Mouse (Mus musculus) gastrocnemius, adult 2 months (tissue): ENCODE results near the gene Galnt10. TPM values are rescaled to one million over a fixed set of nuclear protein-coding genes. Genes with fewer than 3 reads are reported as not detected.

Experiments used
- DNase-seq: peaks from one replicate; pipeline ENCODE4 v3.0.0; 2022
- H3K27ac ChIP-seq: fragments of 200-600 bp; 2 replicates; pipeline ENCODE4 v1.8.1; 2022; ENCODE audit warnings: mild to moderate bottlenecking
- H3K4me3 ChIP-seq: fragments of 200-600 bp; 2 replicates; pipeline ENCODE4 v1.8.1; 2022; ENCODE audit warnings: mild to moderate bottlenecking, moderate library complexity
- CTCF ChIP-seq: fragments of 200-600 bp; IDR thresholded peaks from 2 replicates; pipeline ENCODE4 v1.8.1; 2022; ENCODE audit warnings: antibody characterized with exemption, mild to moderate bottlenecking, moderate library complexity
- intact Hi-C: fragments of 180-260 bp; cut with DNase I; formaldehyde crosslinking; loops from one replicate; pipeline ENCODE4 v1.15.1; 2025
- total RNA-seq, 2 experiments: library from RNA; stranded (reverse); gene quantifications; 2 replicates each; pipeline ENCODE4 v1.2.3; 2021

Gene Galnt10
- total RNA-seq, 2 experiments from 2014 or later = 5.1 to 6.4 TPM

DNA sequence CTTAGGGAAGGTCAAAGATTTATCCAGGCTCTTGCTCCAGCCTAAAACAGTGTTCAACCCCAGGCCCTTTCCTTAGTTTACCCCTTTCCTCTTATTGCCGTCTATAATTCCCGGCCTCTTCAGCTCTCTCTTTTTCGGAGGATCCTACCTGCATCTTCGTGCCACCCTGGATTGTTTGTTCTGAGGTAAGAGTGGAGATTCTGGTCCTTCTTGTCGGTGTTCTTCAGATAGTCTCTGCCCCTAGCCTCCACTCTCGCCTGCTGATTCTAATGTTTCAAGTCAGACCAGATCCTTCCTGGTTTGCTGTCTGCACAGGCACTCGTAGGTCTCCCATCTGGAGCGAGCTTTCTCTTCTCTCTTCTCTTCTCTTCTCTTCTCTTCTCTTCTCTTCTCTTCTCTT is 605 bp downstream of the Galnt10 start:
- DNase-seq = peak; percentile 19
- intact Hi-C loops = loop anchor here (5.0 kb wide), 2 partner anchors 41 to 81 kb away; no protein-coding TSS in a partner anchor
- no peak for TF ChIP-seq CTCF
- Histone ChIP-seq H3K4me3 (peak overlapping the region; percentile 91), H3K27ac (peak overlapping the region; percentile 92)

DNA sequence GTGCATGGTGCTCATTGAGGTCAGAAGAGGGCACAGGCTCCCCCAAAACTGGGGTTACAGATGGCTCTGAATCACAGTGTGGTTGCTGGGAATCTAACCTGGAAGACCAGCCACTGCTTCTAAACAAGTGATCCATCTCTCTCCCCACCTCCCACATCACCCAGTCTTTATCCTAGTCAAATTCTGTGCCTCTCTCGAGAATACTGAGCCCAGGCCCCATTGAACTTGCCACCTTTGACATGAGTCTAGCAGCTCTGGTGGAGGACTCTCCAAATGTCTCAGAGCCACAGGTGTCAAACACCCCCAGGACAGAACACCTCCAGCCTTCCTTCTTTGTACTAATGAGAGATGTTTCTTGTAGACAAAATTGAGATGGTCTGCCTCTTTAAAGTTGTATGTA is 1.2 kb downstream of the Galnt10 start:
- peak overlapping the region; percentile 91 for H3K4me3 ChIP-seq
- intact Hi-C loops = loop anchor here (5.0 kb wide), 2 partner anchors 41 to 81 kb away; no protein-coding TSS in a partner anchor
- no peak overlapping the region for H3K27ac ChIP-seq
- no peak for TF ChIP-seq CTCF
- peak; percentile 9 for DNase-seq

DNA sequence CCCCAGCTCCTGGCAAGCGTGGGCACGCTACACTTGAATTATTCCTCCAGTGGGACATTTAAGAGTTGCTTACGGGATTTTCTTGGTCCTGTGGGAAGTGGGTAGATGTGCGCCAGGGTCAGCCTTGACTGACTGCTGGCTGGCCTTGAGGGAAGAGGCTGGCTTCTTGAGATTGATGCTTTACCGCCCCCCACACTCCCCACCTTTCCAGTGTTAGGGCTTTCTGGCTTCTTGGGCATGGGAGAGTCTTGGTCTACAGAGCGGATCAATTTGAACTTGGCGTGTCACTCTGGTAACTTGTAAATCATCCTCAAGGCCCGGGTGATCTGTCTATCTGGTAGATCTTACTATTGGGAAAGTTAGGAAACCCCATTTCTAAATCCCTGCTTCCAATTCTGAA is 1.7 kb downstream of the Galnt10 start:
- intact Hi-C loops = loop anchor here (5.0 kb wide), 2 partner anchors 40 to 80 kb away; no protein-coding TSS in a partner anchor
- no peak for TF ChIP-seq CTCF
- Histone ChIP-seq H3K27ac (no peak overlapping the region), H3K4me3 (peak overlapping the region; percentile 91)
- peak; percentile 9 for DNase-seq

DNA sequence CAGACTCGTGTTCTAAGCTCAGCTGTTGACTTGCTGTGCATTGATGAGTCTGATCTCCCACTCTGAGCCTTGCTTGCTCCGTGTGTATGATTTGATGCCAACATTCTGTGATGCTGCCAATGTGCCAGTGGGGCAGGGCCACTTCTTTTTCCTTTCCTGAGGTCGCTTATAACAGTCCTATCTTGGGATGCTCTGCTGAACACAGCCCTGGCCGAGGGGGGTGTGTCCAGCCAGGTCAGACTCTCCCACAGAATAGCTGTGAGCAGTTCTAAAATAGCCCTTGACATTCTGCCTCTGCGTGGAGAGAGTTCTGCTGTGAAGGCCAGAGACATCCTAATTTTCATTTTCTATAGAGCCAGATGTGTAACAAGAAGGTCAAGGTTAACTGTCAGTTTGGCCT is 2.2 kb downstream of the Galnt10 start:
- peak; percentile 18 for DNase-seq

DNA sequence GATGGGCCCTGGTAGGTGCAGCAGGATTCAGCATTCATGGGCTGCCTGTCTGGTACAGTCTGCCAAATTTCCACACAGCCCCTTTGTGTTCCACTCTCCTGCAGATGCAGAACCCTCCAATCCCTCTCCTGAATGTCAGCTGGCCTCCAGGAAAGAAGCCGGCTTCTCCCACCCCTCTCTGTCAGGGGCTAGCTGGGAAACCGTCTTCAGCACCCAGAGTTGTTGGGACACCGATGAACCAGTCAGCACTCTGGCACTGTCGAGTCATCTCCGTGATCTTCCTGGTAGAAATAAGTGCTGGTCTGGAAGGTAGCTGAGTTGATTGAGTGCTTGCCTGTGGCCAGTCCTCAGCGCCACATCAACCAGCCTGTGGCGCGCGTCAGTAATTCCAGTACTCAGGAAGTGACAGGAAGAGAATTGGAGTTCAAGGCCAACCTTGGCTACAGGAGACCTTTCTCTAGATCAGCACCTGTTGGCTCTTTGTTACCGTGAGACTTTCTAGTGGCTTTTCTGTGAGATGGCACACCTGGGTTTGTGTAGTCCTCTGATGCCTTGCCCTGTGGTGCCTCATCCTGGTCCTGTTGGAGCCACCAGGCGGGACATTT is 3.1 kb downstream of the Galnt10 start:
- H3K27ac ChIP-seq = no peak overlapping the region
- intact Hi-C loops = loop anchor here (5.0 kb wide), 2 partner anchors 39 to 79 kb away; no protein-coding TSS in a partner anchor
- DNase-seq = peak; percentile 12
- no peak overlapping the region for H3K4me3 ChIP-seq
- TF ChIP-seq CTCF = no peak

More for the DNA sequence above, 2.2 kb downstream of the Galnt10 start:
- intact Hi-C loops = loop anchor here (5.0 kb wide), 2 partner anchors 40 to 80 kb away; no protein-coding TSS in a partner anchor
- peak overlapping the region; percentile 91 for H3K4me3 ChIP-seq
- TF ChIP-seq CTCF = no peak
- H3K27ac ChIP-seq = no peak overlapping the region

DNA sequence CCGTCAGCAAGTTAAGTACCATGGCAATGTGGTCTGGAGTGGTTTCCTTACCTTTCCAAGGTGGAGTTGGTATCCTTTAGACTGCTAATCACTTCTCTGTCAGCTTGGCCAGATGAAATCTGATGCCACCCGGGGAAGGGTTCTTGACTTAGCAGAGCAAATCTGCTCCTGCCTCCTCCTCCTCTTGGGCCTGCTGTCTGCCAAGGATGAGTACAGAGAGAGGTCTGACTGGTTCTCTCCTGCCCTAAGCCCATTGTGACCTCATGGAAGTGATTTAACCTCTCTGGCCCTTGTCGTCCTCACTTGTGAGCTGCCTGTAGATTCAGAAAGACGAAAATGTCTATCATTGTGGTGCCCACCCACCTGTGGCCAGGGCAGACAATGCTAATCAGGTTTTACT is 4.0 kb downstream of the Galnt10 start:
- no peak for TF ChIP-seq CTCF
- H3K27ac ChIP-seq = no peak overlapping the region
- DNase-seq = peak; percentile 16
- intact Hi-C loops = loop anchor here (5.0 kb wide), 2 partner anchors 38 to 78 kb away; no protein-coding TSS in a partner anchor
- no peak overlapping the region for H3K4me3 ChIP-seq

DNA sequence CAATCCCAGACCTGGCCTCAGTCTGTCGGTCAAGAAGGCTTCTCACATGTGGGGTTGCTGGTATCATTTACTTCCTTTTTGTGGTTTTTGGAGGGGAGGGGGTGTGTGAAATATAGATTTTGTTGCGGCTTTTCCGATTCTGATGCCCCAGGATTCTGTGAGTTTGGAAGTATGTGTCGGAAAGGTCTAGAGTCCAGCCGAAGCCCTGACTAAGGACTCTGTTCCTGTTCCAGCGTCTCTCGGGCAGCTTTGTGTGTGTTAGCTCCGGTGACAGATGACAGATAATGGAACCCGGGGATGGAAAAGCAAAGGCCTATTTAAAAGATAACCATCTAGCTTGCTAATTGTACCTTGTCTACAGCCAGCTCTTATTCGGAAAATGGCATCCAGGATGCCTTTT is 4.4 kb downstream of the Galnt10 start:
- intact Hi-C loops = loop anchor here (5.0 kb wide), 2 partner anchors 38 to 78 kb away; no protein-coding TSS in a partner anchor
- Histone ChIP-seq H3K27ac (no peak overlapping the region), H3K4me3 (no peak overlapping the region)
- no peak for TF ChIP-seq CTCF
- DNase-seq = no peak

DNA sequence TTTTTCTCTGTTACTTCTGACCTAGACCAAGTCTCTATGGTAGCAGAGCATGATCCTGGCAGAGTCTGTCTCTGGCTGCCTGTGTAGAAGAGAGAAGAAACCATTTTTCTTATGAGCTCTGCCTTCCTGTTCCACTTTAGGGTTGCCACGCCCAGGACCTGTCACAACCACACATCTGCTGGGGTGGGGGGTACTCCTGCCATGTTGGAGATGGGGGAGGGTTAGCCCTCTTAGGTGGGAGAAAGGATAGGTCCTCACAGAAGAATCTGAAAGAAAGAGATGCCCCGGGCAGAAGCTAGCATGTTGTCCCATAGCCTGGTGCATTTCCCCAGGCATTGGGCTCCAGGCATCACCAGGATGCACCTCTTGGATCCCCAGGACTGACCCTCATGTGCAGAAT is 5.6 kb downstream of the Galnt10 start:
- TF ChIP-seq CTCF = no peak
- DNase-seq = peak; percentile 9
- Histone ChIP-seq H3K27ac (peak overlapping the region; percentile 5; the same call in 1 of the 2 replicates), H3K4me3 (no peak overlapping the region)
- intact Hi-C loops = no loop called here

DNA sequence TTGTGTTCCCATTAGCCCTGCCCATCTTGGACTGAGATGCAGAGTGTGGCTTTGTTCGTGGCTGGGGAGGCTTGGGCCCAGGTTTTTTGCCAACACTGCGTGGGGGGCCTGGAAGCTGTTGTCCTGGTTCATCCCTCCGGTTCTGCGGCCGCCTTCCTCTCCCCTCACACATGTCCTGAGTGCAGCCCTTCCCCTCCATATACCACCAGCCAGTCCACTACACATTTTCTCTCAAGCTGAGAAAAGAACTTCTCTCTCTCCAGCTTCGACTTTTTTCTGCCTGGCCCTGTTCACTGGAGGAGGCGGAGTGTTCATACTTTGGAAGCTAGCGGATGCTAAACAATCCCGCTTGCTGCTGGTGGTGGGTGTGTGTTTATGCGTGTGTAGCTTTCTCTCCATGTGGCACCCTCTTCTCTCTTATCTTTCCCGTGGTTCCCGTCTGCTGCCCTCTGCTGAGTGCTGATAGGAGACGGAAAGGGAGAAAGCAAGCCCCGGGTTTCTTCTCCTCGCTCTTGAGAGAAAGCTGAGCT is 6.1 kb downstream of the Galnt10 start:
- peak overlapping the region; percentile 5; the same call in 1 of the 2 replicates for H3K27ac ChIP-seq
- intact Hi-C loops = no loop called here
- H3K4me3 ChIP-seq = no peak overlapping the region
- DNase-seq = peak; percentile 23
- TF ChIP-seq CTCF = no peak

DNA sequence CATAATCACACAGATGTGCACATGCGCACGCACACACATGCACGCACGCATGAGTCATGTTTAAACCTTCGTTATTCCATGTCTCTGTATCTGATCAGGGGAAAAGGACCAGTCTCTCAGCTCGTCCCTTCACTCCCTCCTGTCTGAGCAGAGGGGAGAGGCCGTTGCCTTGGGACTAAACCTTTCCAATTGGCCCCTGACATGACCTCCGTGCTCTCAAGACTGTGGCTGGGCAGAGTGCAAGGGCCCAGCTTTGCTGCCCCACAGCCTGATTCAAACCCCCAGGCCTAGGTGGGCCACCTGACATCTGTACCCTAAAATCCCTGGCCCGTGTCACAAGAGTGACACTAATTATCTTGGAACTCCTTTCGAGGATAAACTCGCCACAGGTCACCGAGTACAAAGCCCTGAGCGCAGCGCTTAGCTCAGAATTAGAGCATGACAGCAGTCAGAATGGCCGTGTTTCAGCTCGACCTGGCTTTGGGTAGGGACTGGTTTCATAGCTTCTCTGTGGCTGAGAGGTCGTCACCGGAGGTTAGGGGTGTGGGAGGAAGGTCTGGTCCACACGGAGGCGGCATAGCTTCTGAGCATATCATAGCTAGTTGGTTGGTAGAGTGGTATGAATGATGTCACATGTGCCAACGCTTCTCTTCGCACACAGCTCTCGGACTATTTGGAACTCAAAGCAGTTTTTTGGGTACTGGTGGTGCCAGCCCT is 7.1 kb downstream of the Galnt10 start:
- Histone ChIP-seq H3K4me3 (no peak overlapping the region), H3K27ac (no peak overlapping the region)
- TF ChIP-seq CTCF = no peak
- DNase-seq = peak; percentile 9
- intact Hi-C loops = no loop called here

DNA sequence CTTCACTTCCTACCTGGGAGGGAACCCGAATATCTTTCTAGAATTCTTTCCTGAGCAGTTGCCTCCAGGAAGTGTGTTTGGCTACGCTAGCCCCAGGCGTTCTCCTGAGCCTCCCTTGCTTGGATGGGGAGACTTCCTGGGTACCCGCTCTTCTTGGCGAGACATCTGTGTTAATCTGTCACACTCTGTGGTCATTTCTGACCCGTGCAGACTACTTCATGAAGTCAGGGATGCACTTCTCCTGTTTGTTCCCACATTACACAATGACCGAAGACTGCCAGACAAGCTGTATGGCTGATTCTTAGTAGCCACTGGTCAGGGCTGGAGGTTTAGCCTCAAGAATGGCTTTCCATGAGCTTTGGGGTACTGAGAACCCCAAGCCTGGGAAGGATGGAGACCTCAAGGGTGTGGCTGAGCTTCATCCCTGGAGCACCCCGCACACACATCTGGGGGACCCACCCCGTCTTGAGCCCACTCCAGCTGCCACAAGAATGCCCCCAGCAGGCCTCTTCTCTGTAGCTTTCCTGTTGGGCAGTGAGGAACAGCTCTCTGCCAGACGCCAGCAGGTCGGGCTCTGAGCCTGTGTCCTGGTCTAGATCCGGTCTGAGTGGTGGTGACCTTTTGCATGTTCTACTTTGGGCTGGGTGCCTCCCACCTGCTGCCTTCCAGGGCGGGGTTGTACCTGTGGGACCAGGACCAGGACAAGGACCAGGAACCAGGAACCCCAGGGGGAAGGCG is 7.8 kb downstream of the Galnt10 start:
- intact Hi-C loops = no loop called here
- H3K4me3 ChIP-seq = no peak overlapping the region
- no peak for TF ChIP-seq CTCF

DNA sequence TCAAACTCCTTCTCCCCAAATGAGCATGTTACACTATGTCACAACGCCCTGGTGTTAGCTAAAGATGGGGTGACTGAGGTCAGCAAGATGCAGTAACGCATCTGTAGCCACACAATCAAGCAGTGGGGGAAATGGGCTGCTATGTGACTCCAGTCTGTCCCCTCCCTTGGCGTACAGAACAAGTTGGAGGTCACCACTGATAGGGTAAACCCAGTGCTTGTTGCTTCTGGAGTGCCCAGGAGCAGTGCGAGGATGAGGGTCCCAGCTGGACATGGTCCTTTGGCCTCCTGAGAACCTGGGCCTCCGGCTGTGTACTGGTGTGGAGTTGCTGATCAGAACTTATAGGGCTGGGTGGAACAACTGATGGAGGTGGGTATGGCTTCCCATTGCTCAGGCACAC is 8.6 kb downstream of the Galnt10 start:
- H3K27ac ChIP-seq = no peak overlapping the region
- intact Hi-C loops = no loop called here
- no peak for TF ChIP-seq CTCF
- no peak overlapping the region for H3K4me3 ChIP-seq
- DNase-seq = peak; percentile 12

More for the DNA sequence above, 7.8 kb downstream of the Galnt10 start:
- H3K27ac ChIP-seq = no peak overlapping the region
- DNase-seq = peak; percentile 16
